Mouse (Mus musculus) CD4-positive, CD25-positive, alpha-beta regulatory T cell, adult 4 months (primary cell): ENCODE data around the gene Vmn1r85. TPM values are rescaled to one million over a fixed set of nuclear protein-coding genes. Genes with fewer than 3 reads are reported as not detected.
"Not testable (repeated sequence)": the region's sequence is repeated elsewhere in the genome, so short reads cannot be mapped to it uniquely, and the experiment has no call there.

ENCODE experiments used
- ATAC-seq: one replicate; pipeline ENCODE4 v1.8.0; 2017
- polyA plus RNA-seq, 2 experiments: library from polyadenylated mRNA; unstranded; fragments of 100-300 nt; shearing (Covaris generic); gene quantifications; one replicate each; pipeline ENCODE4 v1.2.1; 2017

The Vmn1r85 gene
- not detected for polyA plus RNA-seq

- no peak for ATAC-seq
These were observed at the start of gene Vmn1r85 for GRCm38 (mm10) chr7:13095073-13095472. Vmn1r85 (minus strand) TSS chr7:13095173.

GRCm38 (mm10) chr7:13140057-13140456 lies 45.1 kb upstream of the Vmn1r85 start, which contains the start of gene Vmn1r87:
Vmn1r87 (minus strand) TSS chr7:13140157.
- no peak for ATAC-seq

GRCm38 (mm10) chr7:13137340-13137739 lies 42.4 kb upstream of the Vmn1r85 start:
- ATAC-seq: no peak

GRCm38 (mm10) chr7:13131856-13132255 lies 36.9 kb upstream of the Vmn1r85 start:
- no peak for ATAC-seq

GRCm38 (mm10) chr7:13123554-13124153 lies 28.7 kb upstream of the Vmn1r85 start:
- ATAC-seq: peak; percentile 83

GRCm38 (mm10) chr7:13119817-13120216 lies 24.8 kb upstream of the Vmn1r85 start, which contains the start of gene Vmn1r86:
Vmn1r86 (minus strand) TSS chr7:13119917.
- no peak for ATAC-seq

GRCm38 (mm10) chr7:13072293-13072692 lies 22.7 kb downstream of the Vmn1r85 start:
- ATAC-seq: no peak

GRCm38 (mm10) chr7:13063399-13063798 lies 31.6 kb downstream of the Vmn1r85 start:
- ATAC-seq: not testable (repeated sequence)

- ATAC-seq: no peak
These were observed 35.4 kb downstream of the Vmn1r85 start for GRCm38 (mm10) chr7:13059536-13059935.

GRCm38 (mm10) chr7:13056913-13057700 lies 37.9 kb downstream of the Vmn1r85 start:
- no peak for ATAC-seq

- peak; percentile 94 for ATAC-seq
These were observed 40.5 kb downstream of the Vmn1r85 start, which contains the start of gene Mzf1 for GRCm38 (mm10) chr7:13054287-13055010. Mzf1 (minus strand) TSS chr7:13054764.

GRCm38 (mm10) chr7:13053961-13054286 lies 41.0 kb downstream of the Vmn1r85 start:
- ATAC-seq: peak; percentile 45

GRCm38 (mm10) chr7:13053501-13053900 lies 41.5 kb downstream of the Vmn1r85 start:
- no peak for ATAC-seq

- ATAC-seq: no peak
These were observed 42.0 kb downstream of the Vmn1r85 start for GRCm38 (mm10) chr7:13053001-13053400.

GRCm38 (mm10) chr7:13046084-13046483 lies 48.9 kb downstream of the Vmn1r85 start:
- ATAC-seq: peak; percentile 95

GRCm38 (mm10) chr7:13044254-13044625 lies 50.7 kb downstream of the Vmn1r85 start:
- no peak for ATAC-seq

GRCm38 (mm10) chr7:13043445-13044253 lies 51.3 kb downstream of the Vmn1r85 start:
- no peak for ATAC-seq

GRCm38 (mm10) chr7:13043120-13043444 lies 51.9 kb downstream of the Vmn1r85 start:
- no peak for ATAC-seq

GRCm38 (mm10) chr7:13042511-13042910 lies 52.5 kb downstream of the Vmn1r85 start:
- ATAC-seq: no peak

- ATAC-seq: no peak
These were observed 53.7 kb downstream of the Vmn1r85 start for GRCm38 (mm10) chr7:13041256-13041655.

GRCm38 (mm10) chr7:13039181-13039580 lies 55.8 kb downstream of the Vmn1r85 start:
- no peak for ATAC-seq

- ATAC-seq: no peak
These were observed 56.3 kb downstream of the Vmn1r85 start for GRCm38 (mm10) chr7:13038621-13039169.
